Mouse (Mus musculus) limb, embryonic 14.5 days (tissue): ENCODE data around the gene Tmem223. TPM values are rescaled to one million over a fixed set of nuclear protein-coding genes. Genes with fewer than 3 reads are reported as not detected.

Source experiments
- ATAC-seq: fragments of 200-750 bp; cut with Nextera tagmentation; 2 replicates; pipeline ENCODE4 v1.8.0; 2017; ENCODE audit warnings: low read depth, moderate number of reproducible peaks, moderate TSS enrichment; ENCODE audit not compliant: low FRiP score
- DNase-seq: peaks from one replicate; pipeline ENCODE4 v3.0.0-alpha.2; 2015; ENCODE audit warnings: low spot score
- H3K27ac ChIP-seq: fragments of 300-500 bp; sonication (generic); replicated peaks from 2 replicates; pipeline ENCODE4 v1.5.1; 2014; ENCODE audit warnings: low read depth, mild to moderate bottlenecking, low read length, moderate library complexity, mixed read lengths
- H3K27me3 ChIP-seq: fragments of 300-500 bp; sonication (generic); 2 replicates; pipeline ENCODE4 v1.6.1; 2014; ENCODE audit warnings: low read length, mixed read lengths; ENCODE audit not compliant: control insufficient read depth, insufficient read depth
- H3K36me3 ChIP-seq: fragments of 300-500 bp; sonication (generic); 2 replicates; pipeline ENCODE4 v1.6.1; 2014; ENCODE audit warnings: mild to moderate bottlenecking, low read length, moderate library complexity, mixed read lengths; ENCODE audit not compliant: control insufficient read depth, insufficient read depth
- H3K4me1 ChIP-seq: fragments of 300-500 bp; sonication (generic); 2 replicates; pipeline ENCODE4 v1.6.1; 2014; ENCODE audit warnings: antibody characterized with exemption, low read length, mixed read lengths; ENCODE audit not compliant: control insufficient read depth, insufficient read depth
- H3K4me2 ChIP-seq: fragments of 300-500 bp; sonication (generic); replicated peaks from 2 replicates; pipeline ENCODE4 v1.6.1; 2014; ENCODE audit warnings: low read depth, mild to moderate bottlenecking, low read length, moderate library complexity; ENCODE audit not compliant: severe bottlenecking
- H3K4me3 ChIP-seq: fragments of 300-500 bp; sonication (generic); replicated peaks from 2 replicates; pipeline ENCODE4 v1.5.1; 2014; ENCODE audit warnings: low read length
- H3K9ac ChIP-seq: fragments of 300-500 bp; sonication (generic); 2 replicates; pipeline ENCODE4 v1.6.1; 2014; ENCODE audit warnings: mild to moderate bottlenecking, low read depth, low read length, moderate library complexity; ENCODE audit not compliant: severe bottlenecking
- H3K9me3 ChIP-seq: fragments of 300-500 bp; sonication (generic); 2 replicates; pipeline ENCODE4 v1.6.1; 2016; ENCODE audit warnings: low read length; ENCODE audit not compliant: control insufficient read depth
- POLR2A ChIP-seq: fragments of 200-500 bp; IDR thresholded peaks from 2 replicates; pipeline ENCODE4 v1.8.0; 2012; ENCODE audit warnings: inconsistent platforms, mild to moderate bottlenecking, moderate library complexity, borderline replicate concordance; ENCODE audit not compliant: insufficient read depth, insufficient read length; ENCODE audit errors: extremely low read depth
- WGBS: fragments of 180-500 bp; shearing (Covaris S2); extraction: QIAGEN DNeasy Blood & Tissue Kit; methylation state at CpG from one replicate; pipeline ENCODE4 v1.1.7; 2014; 5-methylcytosine and 5-hydroxymethylcytosine counted together
- polyA plus RNA-seq, 2 experiments: library from polyadenylated mRNA; depleted of rRNA in 1 of 2; stranded (reverse) in 1 of 2; unstranded in 1 of 2; fragments of >200 nt; fragmentation: Nextera tagmentation in 1 of 2; extraction: Ambion mirVana in 1 of 2; gene quantifications; 2 replicates each; pipeline versions ENCODE4 v1.2.1 to v1.2.3; 2012 to 2014

Tmem223 gene
- polyA plus RNA-seq, 2 experiments: 192 to 220 TPM

GRCm38 (mm10) chr19:8740603-8741002 lies 30.2 kb upstream of the Tmem223 start, which contains the start of gene 1700092M07Rik:
Gene 1700092M07Rik (plus strand): TSS chr19:8740718.
- Histone ChIP-seq H3K4me1 (peaks cover 19% of the 10 kb centered on the region), H3K4me2 (peak within 1 kb of the TSS; percentile 61), H3K27ac (peak within 1 kb of the TSS; percentile 97), H3K36me3 (peaks cover 65% of the 10 kb centered on the region), H3K4me3 (peak within 1 kb of the TSS; percentile 96), H3K9ac (peak within 1 kb of the TSS; percentile 88), H3K9me3 (no peaks in the 10 kb centered on the region), H3K27me3 (no peaks in the 10 kb centered on the region)
- ATAC-seq: no peak
- no peak for DNase-seq
- 64% methylated on average over 14 of the region's 14 CpGs for WGBS
- TF ChIP-seq POLR2A: no peak

- H3K27ac ChIP-seq: peak within 1 kb of the TSS; percentile 97
- H3K36me3 ChIP-seq: peaks cover 72% of the 10 kb centered on the region
- peak; percentile 55; the same call in 1 of the 2 replicates for TF ChIP-seq POLR2A
- under 1% methylated on average over 36 of the region's 36 CpGs for WGBS
- H3K27me3 ChIP-seq: no peaks in the 10 kb centered on the region
- peak within 1 kb of the TSS; percentile 96 for H3K4me3 ChIP-seq
- ATAC-seq (peak; percentile 98), DNase-seq (peak; percentile 99)
- H3K9me3 ChIP-seq: no peaks in the 10 kb centered on the region
- H3K4me1 ChIP-seq: peaks cover 19% of the 10 kb centered on the region
- H3K9ac ChIP-seq: peak within 1 kb of the TSS; percentile 88
- H3K4me2 ChIP-seq: peak within 1 kb of the TSS; percentile 95
Measured at GRCm38 (mm10) chr19:8741243-8741869, 29.4 kb upstream of the Tmem223 start, which contains the start of gene Stx5a. Gene Stx5a (plus strand): TSS chr19:8741413.

GRCm38 (mm10) chr19:8742176-8742575 lies 28.6 kb upstream of the Tmem223 start:
- no peak for DNase-seq

GRCm38 (mm10) chr19:8745382-8745781 lies 25.4 kb upstream of the Tmem223 start:
- Histone ChIP-seq H3K27ac (no peak overlapping the region), H3K4me3 (no peak overlapping the region), H3K4me2 (no peak overlapping the region), H3K9ac (no peak overlapping the region), H3K4me1 (peaks cover 17% of the 10 kb centered on the region), H3K27me3 (no peaks in the 10 kb centered on the region), H3K9me3 (no peaks in the 10 kb centered on the region), H3K36me3 (peaks cover 83% of the 10 kb centered on the region)
- WGBS: 96% methylated on average over 1 of the region's 1 CpGs
- TF ChIP-seq POLR2A: no peak
- DNase-seq (no peak), ATAC-seq (no peak)

More at GRCm38 (mm10) chr19:8742176-8742575, 28.6 kb upstream of the Tmem223 start:
- Histone ChIP-seq H3K9me3 (no peaks in the 10 kb centered on the region), H3K27ac (peak overlapping the region; percentile 97), H3K9ac (peak overlapping the region; percentile 88), H3K27me3 (no peaks in the 10 kb centered on the region), H3K4me3 (peak overlapping the region; percentile 96), H3K36me3 (peaks cover 80% of the 10 kb centered on the region), H3K4me2 (peak overlapping the region; percentile 95), H3K4me1 (peaks cover 17% of the 10 kb centered on the region)
- 16% methylated on average over 12 of the region's 14 CpGs for WGBS
- no peak for TF ChIP-seq POLR2A
- ATAC-seq: no peak

- H3K27ac ChIP-seq: no peak overlapping the region
- no peaks in the 10 kb centered on the region for H3K9me3 ChIP-seq
- H3K4me1 ChIP-seq: peaks cover 11% of the 10 kb centered on the region
- no peak for ATAC-seq
- H3K9ac ChIP-seq: no peak overlapping the region
- no peak for TF ChIP-seq POLR2A
- no peaks in the 10 kb centered on the region for H3K27me3 ChIP-seq
- DNase-seq: no peak
- peaks cover 96% of the 10 kb centered on the region for H3K36me3 ChIP-seq
- no peak overlapping the region for H3K4me2 ChIP-seq
- 74% methylated on average over 2 of the region's 2 CpGs for WGBS
- no peak overlapping the region for H3K4me3 ChIP-seq
Measured at GRCm38 (mm10) chr19:8747368-8747767, 23.4 kb upstream of the Tmem223 start.
